Mouse (Mus musculus): ENCODE measurements around the gene Inpp5b. TPM values are rescaled to one million over a fixed set of nuclear protein-coding genes. Genes with fewer than 3 reads are reported as not detected.

Gene Inpp5b
- 100 to 1,000 TPM in 1 of 2 experiments, 10 to 100 TPM in 1; 80.5 to 104 TPM for total RNA-seq (2023)

GRCm38 (mm10) chr4:124741376-124742343, at the start of gene Inpp5b:
Gene Inpp5b (plus strand): TSS chr4:124741850.

GRCm38 (mm10) chr4:124693135-124693894, 48.3 kb upstream of the Inpp5b start, which contains the start of gene Utp11:
Gene Utp11 (minus strand): TSS chr4:124693600.

GRCm38 (mm10) chr4:124700248-124700971, 41.2 kb upstream of the Inpp5b start, which contains the start of gene Fhl3:
Gene Fhl3 (plus strand): TSS chr4:124700701.

GRCm38 (mm10) chr4:124714545-124715481, 26.8 kb upstream of the Inpp5b start, which contains the start of gene Sf3a3:
Gene Sf3a3 (plus strand): TSS chr4:124714776.

GRCm38 (mm10) chr4:124801552-124802308, 60.1 kb downstream of the Inpp5b start, which contains the start of gene Mtf1:
Gene Mtf1 (plus strand): TSS chr4:124802104.

GRCm38 (mm10) chr4:124850261-124850913, 108.7 kb downstream of the Inpp5b start, which contains the start of gene Yrdc:
Gene Yrdc (plus strand): TSS chr4:124850679.

Other genes starting within 250 kb of the Inpp5b start
- gene 3100002H09Rik, start 131.0 kb upstream of the Inpp5b start, total RNA-seq (2023), result not detected
- not detected for gene Pou3f1, start 85.0 kb upstream of the Inpp5b start, total RNA-seq (2023)
- 10 to 100 TPM; 23.7 to 24.7 TPM for gene Utp11, start 48.2 kb upstream of the Inpp5b start, total RNA-seq (2023)
- 10 to 100 TPM; 21.2 to 22.7 TPM for gene Fhl3, start 41.1 kb upstream of the Inpp5b start, total RNA-seq (2023)
- 10 to 100 TPM; 60.4 to 68.1 TPM for gene Sf3a3, start 27.1 kb upstream of the Inpp5b start, total RNA-seq (2023)
- 10 to 100 TPM; 33.5 to 40.3 TPM for gene Mtf1, start 60.3 kb downstream of the Inpp5b start, total RNA-seq (2023)
- gene Yrdc, start 108.8 kb downstream of the Inpp5b start, total RNA-seq (2023), result 100 to 1,000 TPM; 111 to 120 TPM
- 10 to 100 TPM; 21.6 to 26.9 TPM for gene 1110065P20Rik, start 109.3 kb downstream of the Inpp5b start, total RNA-seq (2023)
- gene Maneal, start 120.3 kb downstream of the Inpp5b start, total RNA-seq (2023), result 1 to 10 TPM; 4.8 to 5.1 TPM
- gene Epha10, start 139.0 kb downstream of the Inpp5b start, total RNA-seq (2023), result not detected
- 10 to 100 TPM; 21.1 to 21.9 TPM for gene 9930104L06Rik, start 195.2 kb downstream of the Inpp5b start, total RNA-seq (2023)
- 1 to 10 TPM; 4.2 to 9.0 TPM for gene Cdca8, start 197.5 kb downstream of the Inpp5b start, total RNA-seq (2023)
- not detected for gene Rspo1, start 244.6 kb downstream of the Inpp5b start, total RNA-seq (2023)